Mouse (Mus musculus) forebrain, embryonic 11.5 days (tissue): ENCODE measurements around the gene Omg. TPM values are rescaled to one million over a fixed set of nuclear protein-coding genes. Genes with fewer than 3 reads are reported as not detected.

Experiments used
- ATAC-seq: fragments of 200-750 bp; cut with Nextera tagmentation; replicated peaks from 2 replicates; pipeline ENCODE4 v1.8.0; 2017; ENCODE audit warnings: moderate TSS enrichment; ENCODE audit not compliant: low FRiP score
- DNase-seq: peaks from one replicate; pipeline ENCODE4 v3.0.0-alpha.2; 2017; ENCODE audit warnings: low spot score
- H3K27ac ChIP-seq: fragments of 300-500 bp; sonication (generic); 2 replicates; pipeline ENCODE4 v1.5.1; 2014; ENCODE audit warnings: low read depth, low read length
- H3K27me3 ChIP-seq: fragments of 300-500 bp; sonication (generic); 2 replicates; pipeline ENCODE4 v1.6.1; 2014; ENCODE audit warnings: mild to moderate bottlenecking, low read length, mixed read lengths; ENCODE audit not compliant: control insufficient read depth, insufficient read depth
- H3K36me3 ChIP-seq: fragments of 300-500 bp; sonication (generic); 2 replicates; pipeline ENCODE4 v1.6.1; 2014; ENCODE audit warnings: mild to moderate bottlenecking, low read length, moderate library complexity, mixed read lengths; ENCODE audit not compliant: control insufficient read depth, insufficient read depth
- H3K4me1 ChIP-seq: fragments of 300-500 bp; sonication (generic); replicated peaks from 2 replicates; pipeline ENCODE4 v1.6.1; 2014; ENCODE audit warnings: low read length, mixed read lengths; ENCODE audit not compliant: control insufficient read depth, insufficient read depth
- H3K4me2 ChIP-seq: fragments of 300-500 bp; sonication (generic); 2 replicates; pipeline ENCODE4 v1.6.1; 2014; ENCODE audit warnings: low read depth, mild to moderate bottlenecking, low read length, moderate library complexity, mixed read lengths; ENCODE audit not compliant: severe bottlenecking
- H3K4me3 ChIP-seq: fragments of 300-500 bp; sonication (generic); 2 replicates; pipeline ENCODE4 v1.5.1; 2014; ENCODE audit warnings: low read depth, low read length
- H3K9ac ChIP-seq: fragments of 300-500 bp; sonication (generic); 2 replicates; pipeline ENCODE4 v1.6.1; 2014; ENCODE audit warnings: low read length
- H3K9me3 ChIP-seq: fragments of 300-500 bp; sonication (generic); 2 replicates; pipeline ENCODE4 v1.6.1; 2016; ENCODE audit warnings: low read length, mixed read lengths; ENCODE audit not compliant: control insufficient read depth
- WGBS: fragments of 180-500 bp; shearing (Covaris S2); extraction: QIAGEN DNeasy Blood & Tissue Kit; methylation state at CpG from one replicate; pipeline ENCODE4 v1.1.7; 2014; 5-methylcytosine and 5-hydroxymethylcytosine counted together
- polyA plus RNA-seq: library from polyadenylated mRNA; unstranded; fragments of >200 nt; fragmentation: Nextera tagmentation; extraction: Ambion mirVana; gene quantifications from 2 replicates; pipeline ENCODE4 v1.2.1, GENCODE M21; 2014

Omg gene
- polyA plus RNA-seq, 1 experiment from 2014 or later, result 1.1 TPM

DNA sequence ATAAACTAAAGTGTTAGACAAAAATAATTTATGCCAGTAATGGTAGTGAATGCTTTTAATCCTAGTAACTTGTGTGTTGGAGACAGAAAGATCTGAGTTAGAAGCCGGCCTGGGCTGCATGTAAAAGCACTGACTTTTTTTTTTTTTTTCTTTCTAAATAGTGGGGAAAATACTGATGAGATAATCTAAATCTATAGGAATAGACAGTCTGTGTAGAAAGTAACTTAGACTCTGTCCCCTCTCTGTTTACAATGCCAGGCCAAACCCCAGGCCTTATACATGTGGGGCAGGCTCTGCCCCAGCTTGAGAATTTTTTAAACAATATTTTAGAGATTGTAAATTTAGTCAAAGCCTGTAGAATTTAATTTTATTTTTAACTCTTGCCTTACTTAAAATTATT, 19.1 kb upstream of the Omg start:
- WGBS, result 91% methylated on average over 1 of the region's 1 CpGs
- ATAC-seq, result no peak
- no peak for DNase-seq
- Histone ChIP-seq H3K27ac (no peak overlapping the region), H3K36me3 (no peaks in the 10 kb centered on the region), H3K27me3 (no peaks in the 10 kb centered on the region), H3K9me3 (no peaks in the 10 kb centered on the region), H3K4me1 (no peaks in the 10 kb centered on the region), H3K9ac (no peak overlapping the region), H3K4me3 (no peak overlapping the region), H3K4me2 (no peak overlapping the region)

DNA sequence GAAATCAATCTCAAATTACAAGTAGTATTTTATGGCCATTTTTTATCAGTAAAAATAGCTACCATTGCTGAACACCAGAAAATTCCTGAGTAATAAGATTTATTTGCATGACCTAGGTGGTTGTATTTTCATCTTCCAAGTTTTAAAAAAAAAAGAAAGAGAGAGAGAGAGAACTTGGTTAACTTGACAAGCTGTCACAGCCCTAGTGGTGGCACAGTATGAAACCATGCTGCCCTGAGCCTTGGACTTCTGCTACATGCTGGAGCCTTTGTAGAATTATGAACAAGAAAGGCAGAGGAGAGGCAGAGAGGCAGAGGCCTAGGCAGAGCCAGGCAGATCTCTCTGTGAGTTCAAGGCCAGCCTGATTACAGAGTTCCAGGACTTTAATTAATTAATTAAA, 18.0 kb upstream of the Omg start:
- Histone ChIP-seq H3K27me3 (no peaks in the 10 kb centered on the region), H3K36me3 (no peaks in the 10 kb centered on the region), H3K4me1 (no peaks in the 10 kb centered on the region), H3K4me2 (no peak overlapping the region), H3K9ac (no peak overlapping the region), H3K27ac (no peak overlapping the region), H3K4me3 (no peak overlapping the region), H3K9me3 (no peaks in the 10 kb centered on the region)
- DNase-seq (no peak), ATAC-seq (no peak)

DNA sequence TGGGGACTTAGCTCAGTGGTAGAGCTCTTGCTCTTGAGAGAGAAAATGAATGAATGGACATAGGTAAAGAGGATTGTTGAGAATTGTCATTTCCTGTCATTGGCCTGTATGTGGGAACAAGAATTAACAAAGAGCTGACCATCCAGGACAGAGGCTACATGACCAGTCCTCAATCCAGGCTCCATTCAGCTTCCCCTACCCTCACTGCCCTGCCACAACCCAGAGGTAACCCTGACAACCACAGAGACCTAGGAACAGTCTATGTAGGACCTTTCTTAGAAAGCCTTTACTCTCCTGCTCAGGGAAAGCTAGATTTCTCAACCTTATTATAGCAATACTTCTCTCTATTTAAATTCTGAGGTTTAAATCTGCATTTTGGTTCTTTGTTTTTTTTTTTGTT, 16.9 kb upstream of the Omg start:
- Histone ChIP-seq H3K9me3 (no peaks in the 10 kb centered on the region), H3K27ac (no peak overlapping the region), H3K4me2 (no peak overlapping the region), H3K4me1 (no peaks in the 10 kb centered on the region), H3K36me3 (no peaks in the 10 kb centered on the region), H3K27me3 (no peaks in the 10 kb centered on the region), H3K4me3 (no peak overlapping the region), H3K9ac (no peak overlapping the region)
- no peak for ATAC-seq
- no peak for DNase-seq

DNA sequence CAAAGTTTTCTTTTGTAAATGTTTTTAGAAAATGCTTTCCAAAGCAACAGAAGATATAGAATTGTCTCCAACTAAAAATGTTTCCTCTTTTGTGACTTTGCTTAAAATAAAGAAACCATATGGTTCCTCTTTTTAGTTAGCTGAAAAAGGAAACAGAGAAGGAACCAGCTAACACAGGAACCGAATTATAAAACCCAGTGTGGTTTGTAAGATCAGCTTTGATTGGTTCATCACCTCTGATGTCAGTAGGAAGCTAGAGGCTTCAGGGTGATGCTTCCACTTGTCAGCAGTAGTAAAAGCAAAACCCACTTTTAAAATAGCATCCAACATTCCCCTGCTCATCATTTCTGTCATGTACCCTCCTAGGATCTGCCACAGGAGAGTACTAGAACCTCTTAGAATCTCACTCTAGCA, 16.0 kb upstream of the Omg start:
- Histone ChIP-seq H3K27me3 (no peaks in the 10 kb centered on the region), H3K27ac (no peak overlapping the region), H3K9me3 (no peaks in the 10 kb centered on the region), H3K4me2 (no peak overlapping the region), H3K9ac (no peak overlapping the region), H3K4me1 (no peaks in the 10 kb centered on the region), H3K36me3 (no peaks in the 10 kb centered on the region), H3K4me3 (no peak overlapping the region)
- WGBS, result 86% methylated on average over 1 of the region's 1 CpGs
- ATAC-seq (no peak), DNase-seq (no peak)

DNA sequence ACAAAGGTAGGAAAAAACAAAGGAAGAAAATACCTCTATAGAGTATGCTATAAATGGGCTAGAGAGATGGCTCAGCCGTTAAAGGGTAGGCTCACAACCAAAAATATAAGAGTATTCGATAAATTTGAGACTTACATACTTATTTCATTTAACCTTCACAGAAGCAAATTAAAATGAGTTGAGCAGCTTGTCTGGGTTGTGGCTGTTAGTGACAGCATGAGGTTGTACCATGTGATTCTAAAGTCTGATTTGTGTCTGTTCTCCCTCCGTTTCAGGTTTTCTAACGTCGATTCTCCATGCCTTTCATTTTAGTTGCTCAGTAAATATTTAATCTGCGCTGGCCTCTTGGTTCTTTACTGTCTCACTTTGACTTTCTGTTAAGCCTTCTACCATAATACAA, 15.4 kb upstream of the Omg start:
- no peak for DNase-seq

DNA sequence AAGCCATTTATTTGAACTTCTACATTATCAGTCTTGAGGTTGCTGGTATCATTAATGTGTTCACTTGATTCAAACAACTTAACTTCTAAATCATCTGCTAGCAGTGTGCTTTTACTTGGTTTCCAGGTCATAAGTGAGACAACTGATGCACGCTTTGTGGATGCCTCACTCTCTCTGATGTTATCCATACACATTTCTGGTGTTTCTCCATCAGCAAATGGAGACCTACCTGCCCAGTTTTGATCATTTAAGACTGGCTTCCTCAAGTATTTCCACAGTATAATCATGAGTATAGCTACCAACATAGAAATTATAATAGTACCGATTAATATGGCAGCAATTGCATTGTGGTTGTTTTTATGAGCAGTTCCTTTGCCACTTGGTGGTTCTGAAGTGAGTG, 11.9 kb upstream of the Omg start:
- Histone ChIP-seq H3K4me1 (no peaks in the 10 kb centered on the region), H3K4me2 (no peak overlapping the region), H3K27me3 (no peaks in the 10 kb centered on the region), H3K9me3 (no peaks in the 10 kb centered on the region), H3K36me3 (no peaks in the 10 kb centered on the region), H3K9ac (no peak overlapping the region), H3K27ac (no peak overlapping the region), H3K4me3 (no peak overlapping the region)
- no peak for ATAC-seq
- DNase-seq, result no peak
- 96% methylated on average over 2 of the region's 2 CpGs for WGBS

More for the DNA sequence above, 15.4 kb upstream of the Omg start:
- ATAC-seq, result no peak
- 94% methylated on average over 6 of the region's 6 CpGs for WGBS
- Histone ChIP-seq H3K36me3 (no peaks in the 10 kb centered on the region), H3K4me1 (no peaks in the 10 kb centered on the region), H3K9ac (no peak overlapping the region), H3K4me2 (no peak overlapping the region), H3K9me3 (no peaks in the 10 kb centered on the region), H3K27ac (no peak overlapping the region), H3K27me3 (no peaks in the 10 kb centered on the region), H3K4me3 (no peak overlapping the region)

DNA sequence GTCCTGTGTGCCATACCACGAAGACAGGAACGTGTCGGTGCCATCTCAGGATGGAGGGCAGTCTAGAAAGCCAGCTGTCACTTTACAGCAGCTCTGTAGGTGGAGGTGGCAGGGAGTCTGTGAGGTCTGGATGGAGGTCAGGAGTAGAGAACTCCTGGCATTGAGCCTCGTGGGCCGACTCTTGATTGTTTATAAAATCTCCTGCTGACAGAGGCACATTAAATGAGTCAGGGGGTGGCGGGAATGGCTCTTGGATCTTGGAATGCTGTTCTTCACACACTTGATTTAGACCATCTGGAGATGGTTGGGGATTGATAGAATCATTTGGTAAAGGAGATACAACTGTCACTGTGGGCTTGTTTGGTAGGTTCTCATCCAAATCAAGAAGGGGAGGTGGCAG, 11.4 kb upstream of the Omg start:
- H3K36me3 ChIP-seq, result no peaks in the 10 kb centered on the region
- DNase-seq (no peak), ATAC-seq (no peak)
- H3K4me3 ChIP-seq, result no peak overlapping the region
- H3K27ac ChIP-seq, result no peak overlapping the region
- no peaks in the 10 kb centered on the region for H3K9me3 ChIP-seq
- no peaks in the 10 kb centered on the region for H3K4me1 ChIP-seq
- no peak overlapping the region for H3K4me2 ChIP-seq
- H3K9ac ChIP-seq, result no peak overlapping the region
- WGBS, result 75% methylated on average over 6 of the region's 6 CpGs
- no peaks in the 10 kb centered on the region for H3K27me3 ChIP-seq

DNA sequence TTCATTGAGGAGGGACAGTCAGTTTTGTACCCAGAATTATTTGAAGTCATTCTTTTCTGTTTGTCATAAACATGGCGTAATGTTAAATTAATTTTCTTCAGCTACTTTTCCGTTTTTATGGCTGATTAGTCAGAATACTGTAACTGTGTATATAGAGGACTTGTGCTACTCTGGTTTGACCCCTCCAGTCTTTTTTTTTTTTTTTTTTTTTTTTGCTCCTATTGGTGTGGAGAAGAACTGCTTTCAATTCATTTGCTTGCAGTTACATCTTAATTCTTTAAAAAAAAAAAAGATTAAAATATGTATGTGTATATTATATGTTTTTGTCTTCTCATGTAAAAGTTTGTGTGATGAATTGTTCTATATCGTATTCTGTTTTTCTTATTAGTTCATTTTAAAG, 8.1 kb upstream of the Omg start:
- 97% methylated on average over 3 of the region's 3 CpGs for WGBS
- ATAC-seq, result no peak
- Histone ChIP-seq H3K9me3 (no peaks in the 10 kb centered on the region), H3K4me1 (no peaks in the 10 kb centered on the region), H3K4me3 (no peak overlapping the region), H3K4me2 (no peak overlapping the region), H3K27me3 (no peaks in the 10 kb centered on the region), H3K27ac (no peak overlapping the region), H3K36me3 (no peaks in the 10 kb centered on the region), H3K9ac (no peak overlapping the region)
- DNase-seq, result no peak

DNA sequence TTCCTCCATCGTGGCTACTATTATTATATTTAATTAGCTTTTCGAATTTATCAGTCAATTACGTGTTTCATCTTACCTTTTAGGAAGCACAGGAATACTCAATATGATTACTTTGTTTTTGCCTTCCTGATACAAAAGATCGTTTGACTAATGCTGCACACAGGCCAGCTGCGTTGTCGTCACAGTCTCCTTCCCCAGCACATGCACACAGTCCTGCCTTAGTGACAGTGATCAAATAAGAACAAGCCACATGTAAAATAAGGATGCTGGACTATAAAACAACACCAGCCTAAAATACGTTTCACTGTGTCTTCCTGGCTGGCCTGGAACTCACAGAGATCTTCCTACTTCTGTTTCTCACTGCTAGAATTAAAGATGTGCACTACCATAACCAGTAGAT, 622 bp upstream of the Omg start:
- H3K9me3 ChIP-seq, result no peaks in the 10 kb centered on the region
- 78% methylated on average over 7 of the region's 7 CpGs for WGBS
- DNase-seq (no peak), ATAC-seq (no peak)
- H3K4me1 ChIP-seq, result peaks cover 5% of the 10 kb centered on the region; the same call in 1 of the 2 replicates
- H3K4me2 ChIP-seq, result no peak overlapping the region
- no peak overlapping the region for H3K4me3 ChIP-seq
- no peak overlapping the region for H3K27ac ChIP-seq
- no peaks in the 10 kb centered on the region for H3K36me3 ChIP-seq
- H3K27me3 ChIP-seq, result no peaks in the 10 kb centered on the region
- no peak overlapping the region for H3K9ac ChIP-seq
